Mouse (Mus musculus) hindbrain, embryonic 12.5 days (tissue): ENCODE data around the gene Otulin. TPM values are rescaled to one million over a fixed set of nuclear protein-coding genes. Genes with fewer than 3 reads are reported as not detected.

Experiments
- ATAC-seq: fragments of 200-750 bp; cut with Nextera tagmentation; 2 replicates; pipeline ENCODE4 v1.8.0; 2017; ENCODE audit warnings: moderate TSS enrichment; ENCODE audit not compliant: low FRiP score
- H3K27ac ChIP-seq: fragments of 300-500 bp; sonication (generic); 2 replicates; pipeline ENCODE4 v1.5.1; 2016; ENCODE audit warnings: mild to moderate bottlenecking
- H3K27me3 ChIP-seq: fragments of 300-500 bp; sonication (generic); 2 replicates; pipeline ENCODE4 v1.6.1; 2016; ENCODE audit warnings: mild to moderate bottlenecking
- H3K36me3 ChIP-seq: fragments of 300-500 bp; sonication (generic); 2 replicates; pipeline ENCODE4 v1.6.1; 2016; ENCODE audit warnings: mild to moderate bottlenecking
- H3K4me1 ChIP-seq: fragments of 300-500 bp; sonication (generic); 2 replicates; pipeline ENCODE4 v1.6.1; 2016
- H3K4me2 ChIP-seq: fragments of 300-500 bp; sonication (generic); replicated peaks from 2 replicates; pipeline ENCODE4 v1.6.1; 2016; ENCODE audit warnings: mild to moderate bottlenecking
- H3K4me3 ChIP-seq: fragments of 300-500 bp; sonication (generic); 2 replicates; pipeline ENCODE4 v1.5.1; 2016; ENCODE audit warnings: mild to moderate bottlenecking
- H3K9ac ChIP-seq: fragments of 300-500 bp; sonication (generic); 2 replicates; pipeline ENCODE4 v1.6.1; 2016; ENCODE audit warnings: mild to moderate bottlenecking, moderate library complexity
- H3K9me3 ChIP-seq: fragments of 300-500 bp; sonication (generic); replicated peaks from 2 replicates; pipeline ENCODE4 v1.6.1; 2016; ENCODE audit warnings: mild to moderate bottlenecking
- WGBS: fragments of 180-500 bp; shearing (Covaris S2); methylation state at CpG from one replicate; pipeline ENCODE4 v1.1.7; 2016; 5-methylcytosine and 5-hydroxymethylcytosine counted together
- polyA plus RNA-seq: library from polyadenylated mRNA; unstranded; fragments of >200 nt; fragmentation: Nextera tagmentation; extraction: Ambion mirVana; gene quantifications from 2 replicates; pipeline ENCODE4 v1.2.1, GENCODE M21; 2016

Gene Otulin
- polyA plus RNA-seq, result 29.7 TPM in 2 replicates

DNA sequence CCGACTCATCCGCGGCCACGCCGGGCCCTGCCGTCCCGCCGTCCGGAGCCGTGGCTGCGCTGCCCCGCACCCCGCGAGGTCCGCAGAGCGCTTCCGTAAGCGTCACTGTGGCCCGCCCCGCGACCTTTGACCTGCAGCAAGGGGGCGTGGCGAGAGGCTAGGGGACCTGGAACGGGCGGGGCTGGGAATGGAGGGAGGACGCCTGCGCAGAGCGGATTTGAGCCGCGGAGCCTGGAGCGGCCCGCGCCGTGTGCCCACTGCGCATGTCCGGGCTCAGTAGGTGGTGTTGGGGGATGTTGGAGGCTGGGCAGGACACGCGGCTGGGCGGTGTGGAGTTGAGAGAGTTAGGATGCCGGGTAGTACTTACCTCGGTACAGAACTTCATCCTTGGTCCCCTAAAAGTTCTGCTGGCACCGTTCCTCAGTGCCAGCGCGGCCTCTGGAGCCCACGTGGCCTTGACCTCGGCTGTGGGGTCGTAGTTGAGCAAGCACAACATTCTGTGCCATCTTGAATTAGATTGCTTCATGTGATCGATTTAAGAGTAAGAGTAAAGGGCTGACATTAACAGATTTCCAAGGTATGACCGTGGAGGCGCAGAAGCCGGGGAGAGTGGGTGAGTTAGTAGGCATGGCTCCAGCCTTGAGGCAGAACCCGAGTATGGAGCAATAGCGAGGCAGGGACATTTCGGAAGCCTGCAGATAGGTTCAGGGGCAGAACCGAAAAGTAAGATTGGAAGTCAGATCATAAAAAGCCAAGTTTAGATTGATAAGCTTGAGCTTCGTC lies at the start of gene Otulin:
TSS of gene Otulin (minus strand) at position 93 of the 783 bp plus-strand sequence.
- WGBS, result 6% methylated on average over 54 of the region's 56 CpGs
- Histone ChIP-seq H3K27me3 (no peaks in the 10 kb centered on the region), H3K9me3 (no peaks in the 10 kb centered on the region), H3K4me1 (peaks cover 17% of the 10 kb centered on the region), H3K36me3 (peaks cover 3% of the 10 kb centered on the region; the same call in 1 of the 2 replicates), H3K9ac (peak within 1 kb of the TSS; percentile 83), H3K27ac (peak within 1 kb of the TSS; percentile 52; the same call in 1 of the 2 replicates), H3K4me2 (peak within 1 kb of the TSS; percentile 82), H3K4me3 (peak within 1 kb of the TSS; percentile 89)
- peak; percentile 98 for ATAC-seq

DNA sequence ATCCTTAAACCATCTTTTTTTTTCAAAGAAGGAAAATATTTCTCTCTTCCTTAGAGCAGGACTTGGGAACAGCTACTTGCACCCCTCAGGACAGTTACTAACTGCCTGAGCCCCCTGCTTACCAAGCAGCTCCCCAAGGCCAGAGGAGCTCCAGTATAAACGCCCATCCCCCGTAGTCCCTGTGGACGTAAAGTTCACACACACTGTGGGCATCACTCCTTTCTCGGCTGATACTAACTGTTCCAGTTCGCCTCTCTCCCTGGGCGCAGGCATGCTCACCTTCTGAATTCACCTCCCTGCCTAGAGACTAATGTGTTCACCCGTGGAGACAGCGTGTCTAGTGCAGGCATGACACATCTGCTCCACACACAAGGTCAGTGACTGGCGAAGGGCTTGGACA lies 48.0 kb upstream of the Otulin start:
- no peaks in the 10 kb centered on the region for H3K9me3 ChIP-seq
- 85% methylated on average over 9 of the region's 9 CpGs for WGBS
- no peaks in the 10 kb centered on the region for H3K36me3 ChIP-seq
- H3K4me1 ChIP-seq, result peaks cover 8% of the 10 kb centered on the region; the same call in 1 of the 2 replicates
- no peak overlapping the region for H3K27ac ChIP-seq
- peaks cover 3% of the 10 kb centered on the region; the same call in 1 of the 2 replicates for H3K27me3 ChIP-seq
- no peak for ATAC-seq
- no peak overlapping the region for H3K9ac ChIP-seq
- no peak overlapping the region for H3K4me3 ChIP-seq
- H3K4me2 ChIP-seq, result no peak overlapping the region

DNA sequence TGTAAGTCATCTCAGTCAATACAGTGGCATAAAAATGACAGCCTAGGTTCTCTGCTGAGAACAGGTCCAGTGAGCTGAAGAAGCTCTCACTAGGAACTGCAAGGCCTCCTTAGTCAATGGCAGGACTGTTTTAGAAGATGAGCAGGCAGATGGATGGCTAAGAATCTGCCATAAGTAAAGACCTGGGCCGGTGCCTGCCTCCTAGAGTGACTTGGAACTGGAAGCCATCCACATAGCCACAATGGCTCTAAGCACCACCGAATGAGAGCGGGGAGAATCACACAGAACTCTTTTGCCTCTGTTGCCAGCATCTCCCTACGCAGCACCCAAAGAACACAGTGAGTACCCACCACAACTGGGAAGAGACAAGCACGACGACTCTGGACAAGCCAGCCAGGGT lies 47.3 kb upstream of the Otulin start:
- 86% methylated on average over 6 of the region's 6 CpGs for WGBS
- no peak overlapping the region for H3K4me3 ChIP-seq
- ATAC-seq, result no peak
- H3K36me3 ChIP-seq, result no peaks in the 10 kb centered on the region
- no peak overlapping the region for H3K9ac ChIP-seq
- peaks cover 3% of the 10 kb centered on the region; the same call in 1 of the 2 replicates for H3K27me3 ChIP-seq
- peaks cover 8% of the 10 kb centered on the region; the same call in 1 of the 2 replicates for H3K4me1 ChIP-seq
- H3K27ac ChIP-seq, result no peak overlapping the region
- H3K4me2 ChIP-seq, result no peak overlapping the region
- H3K9me3 ChIP-seq, result no peaks in the 10 kb centered on the region

DNA sequence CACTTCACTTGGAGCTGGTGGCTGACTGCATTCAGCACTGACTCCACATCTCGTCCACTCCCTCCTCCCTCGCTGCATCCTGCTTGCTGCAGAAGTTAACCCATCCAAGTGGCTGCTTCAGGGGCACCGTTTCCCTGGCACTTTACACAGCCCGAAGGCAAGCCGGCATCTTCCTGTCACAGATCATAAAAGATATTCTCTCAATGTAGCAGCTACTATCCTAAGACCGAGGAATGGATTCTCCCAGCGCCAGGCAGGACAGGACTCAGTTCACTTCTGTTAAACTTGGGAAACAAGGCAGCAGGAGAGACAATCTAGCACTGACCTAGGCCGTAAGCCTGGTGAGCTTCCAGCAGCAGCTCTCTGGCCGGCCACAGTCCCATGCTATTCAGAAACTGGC lies 45.7 kb upstream of the Otulin start:
- H3K27ac ChIP-seq, result no peak overlapping the region
- no peak overlapping the region for H3K9ac ChIP-seq
- no peak overlapping the region for H3K4me2 ChIP-seq
- 63% methylated on average over 9 of the region's 9 CpGs for WGBS
- ATAC-seq, result no peak
- H3K36me3 ChIP-seq, result no peaks in the 10 kb centered on the region
- no peaks in the 10 kb centered on the region for H3K9me3 ChIP-seq
- H3K4me1 ChIP-seq, result peaks cover 11% of the 10 kb centered on the region; the same call in 1 of the 2 replicates
- peaks cover 3% of the 10 kb centered on the region; the same call in 1 of the 2 replicates for H3K27me3 ChIP-seq
- no peak overlapping the region for H3K4me3 ChIP-seq

DNA sequence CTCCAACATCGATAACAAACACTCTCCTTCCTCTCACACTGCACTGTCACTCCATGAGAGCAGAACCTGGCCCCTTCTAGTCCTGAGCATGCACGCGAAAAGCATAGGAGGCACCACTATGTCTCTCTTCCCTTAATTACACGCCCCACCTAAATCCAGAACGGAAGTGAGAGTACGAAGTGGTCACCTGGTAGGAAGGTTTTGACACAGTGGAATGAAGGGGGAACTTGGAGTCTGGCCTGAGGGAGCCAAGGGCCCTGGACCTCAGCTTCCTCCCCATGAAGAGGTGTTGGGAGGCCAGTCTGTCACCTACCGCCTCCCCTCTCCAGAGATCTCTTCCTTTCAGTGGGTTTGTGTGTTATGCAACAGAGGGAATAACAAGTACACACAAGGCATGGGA lies 44.6 kb upstream of the Otulin start:
- no peak overlapping the region for H3K27ac ChIP-seq
- H3K4me1 ChIP-seq, result peaks cover 6% of the 10 kb centered on the region; the same call in 1 of the 2 replicates
- H3K27me3 ChIP-seq, result peaks cover 3% of the 10 kb centered on the region; the same call in 1 of the 2 replicates
- H3K9ac ChIP-seq, result no peak overlapping the region
- no peaks in the 10 kb centered on the region for H3K36me3 ChIP-seq
- no peaks in the 10 kb centered on the region for H3K9me3 ChIP-seq
- no peak overlapping the region for H3K4me2 ChIP-seq
- 95% methylated on average over 7 of the region's 7 CpGs for WGBS
- no peak overlapping the region for H3K4me3 ChIP-seq
- no peak for ATAC-seq

- Histone ChIP-seq H3K4me1 (peaks cover 6% of the 10 kb centered on the region; the same call in 1 of the 2 replicates), H3K36me3 (no peaks in the 10 kb centered on the region), H3K4me2 (no peak overlapping the region), H3K27ac (no peak overlapping the region), H3K9me3 (no peaks in the 10 kb centered on the region), H3K27me3 (no peaks in the 10 kb centered on the region), H3K4me3 (no peak overlapping the region), H3K9ac (no peak overlapping the region)
- WGBS, result 84% methylated on average over 6 of the region's 6 CpGs
- ATAC-seq, result no peak
Measured at GRCm38 (mm10) chr15:27674041-27674440, 43.5 kb upstream of the Otulin start.

DNA sequence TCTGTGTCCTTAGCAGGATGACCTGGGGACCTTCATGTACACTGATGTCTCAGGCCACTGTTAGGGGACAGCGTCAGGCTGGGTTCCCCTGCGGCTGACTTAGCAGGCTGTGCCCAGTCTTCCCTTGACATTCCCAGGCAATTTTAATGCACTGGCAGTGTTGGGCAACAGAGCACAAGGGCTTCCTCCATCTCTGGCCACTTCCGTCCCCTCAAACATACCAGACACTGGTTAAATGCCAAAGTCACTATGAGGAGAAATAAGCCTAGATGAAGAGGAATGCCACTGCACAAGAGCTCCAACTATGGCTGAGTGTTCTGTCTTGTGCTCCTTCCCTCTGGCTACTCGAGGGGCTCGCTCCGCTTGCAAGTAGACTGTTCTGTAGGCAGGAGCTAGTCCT lies 42.7 kb upstream of the Otulin start:
- no peak for ATAC-seq
- H3K9me3 ChIP-seq, result no peaks in the 10 kb centered on the region
- no peak overlapping the region for H3K27ac ChIP-seq
- no peak overlapping the region for H3K4me3 ChIP-seq
- H3K36me3 ChIP-seq, result no peaks in the 10 kb centered on the region
- H3K27me3 ChIP-seq, result no peaks in the 10 kb centered on the region
- peaks cover 6% of the 10 kb centered on the region; the same call in 1 of the 2 replicates for H3K4me1 ChIP-seq
- H3K4me2 ChIP-seq, result no peak overlapping the region
- 92% methylated on average over 6 of the region's 6 CpGs for WGBS
- no peak overlapping the region for H3K9ac ChIP-seq

DNA sequence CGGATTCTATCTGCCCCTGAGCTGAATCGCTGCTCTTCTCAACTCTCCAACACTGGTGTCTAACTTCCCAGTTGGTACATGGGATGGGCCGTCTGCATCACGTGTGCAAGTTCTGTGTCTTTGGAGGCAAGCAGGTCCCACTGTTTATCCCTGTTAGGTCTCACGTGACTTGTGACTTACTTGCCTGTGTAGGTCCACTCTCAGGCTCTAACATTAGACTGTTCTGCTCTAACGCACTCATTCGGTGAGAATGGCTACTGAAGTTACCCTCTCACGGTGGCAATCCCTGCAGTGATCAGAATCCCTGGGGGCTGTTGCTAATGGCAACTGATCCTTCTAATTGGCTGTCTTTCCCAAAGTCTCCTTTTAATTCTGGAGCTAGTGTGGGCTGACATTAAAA lies 41.8 kb upstream of the Otulin start:
- H3K36me3 ChIP-seq, result no peaks in the 10 kb centered on the region
- H3K27me3 ChIP-seq, result no peaks in the 10 kb centered on the region
- no peak overlapping the region for H3K27ac ChIP-seq
- no peak overlapping the region for H3K4me2 ChIP-seq
- H3K9me3 ChIP-seq, result no peaks in the 10 kb centered on the region
- WGBS, result 57% methylated on average over 8 of the region's 8 CpGs
- no peak overlapping the region for H3K4me3 ChIP-seq
- H3K9ac ChIP-seq, result no peak overlapping the region
- peaks cover 6% of the 10 kb centered on the region; the same call in 1 of the 2 replicates for H3K4me1 ChIP-seq
- no peak for ATAC-seq

GRCm38 (mm10) chr15:27671612-27672245 lies 41.2 kb upstream of the Otulin start:
- Histone ChIP-seq H3K27me3 (no peaks in the 10 kb centered on the region), H3K4me1 (peaks cover 5% of the 10 kb centered on the region; the same call in 1 of the 2 replicates), H3K4me3 (no peak overlapping the region), H3K9me3 (no peaks in the 10 kb centered on the region), H3K36me3 (no peaks in the 10 kb centered on the region), H3K27ac (no peak overlapping the region), H3K9ac (no peak overlapping the region), H3K4me2 (no peak overlapping the region)
- 93% methylated on average over 10 of the region's 10 CpGs for WGBS
- ATAC-seq, result no peak

DNA sequence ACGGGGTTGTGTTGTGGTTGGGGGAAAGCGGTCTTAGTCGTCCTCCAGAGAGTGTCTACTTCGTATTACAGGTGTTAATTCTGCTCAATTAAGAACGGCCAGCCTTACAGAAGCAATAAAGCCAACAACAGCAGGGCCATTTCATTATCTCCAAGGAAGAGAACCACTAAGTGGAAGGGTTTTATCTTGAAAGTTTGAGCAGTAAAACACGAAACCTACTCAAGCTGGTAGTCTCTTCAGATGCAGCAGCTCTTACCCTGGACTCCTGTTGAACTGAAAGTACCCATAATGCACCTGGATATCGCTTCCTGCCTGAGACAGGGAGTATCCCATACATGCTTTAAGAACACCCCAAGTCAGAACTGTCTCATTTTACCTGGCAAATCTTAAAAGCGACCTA lies 40.2 kb upstream of the Otulin start:
- 90% methylated on average over 8 of the region's 8 CpGs for WGBS
- H3K4me2 ChIP-seq, result no peak overlapping the region
- H3K27ac ChIP-seq, result no peak overlapping the region
- no peak overlapping the region for H3K4me3 ChIP-seq
- no peaks in the 10 kb centered on the region for H3K27me3 ChIP-seq
- H3K9ac ChIP-seq, result no peak overlapping the region
- no peaks in the 10 kb centered on the region for H3K9me3 ChIP-seq
- H3K36me3 ChIP-seq, result no peaks in the 10 kb centered on the region
- no peak for ATAC-seq
- 0 out of 2 replicates have a peak, but pooled peaks cover 3% of the 10 kb centered on the region for H3K4me1 ChIP-seq

DNA sequence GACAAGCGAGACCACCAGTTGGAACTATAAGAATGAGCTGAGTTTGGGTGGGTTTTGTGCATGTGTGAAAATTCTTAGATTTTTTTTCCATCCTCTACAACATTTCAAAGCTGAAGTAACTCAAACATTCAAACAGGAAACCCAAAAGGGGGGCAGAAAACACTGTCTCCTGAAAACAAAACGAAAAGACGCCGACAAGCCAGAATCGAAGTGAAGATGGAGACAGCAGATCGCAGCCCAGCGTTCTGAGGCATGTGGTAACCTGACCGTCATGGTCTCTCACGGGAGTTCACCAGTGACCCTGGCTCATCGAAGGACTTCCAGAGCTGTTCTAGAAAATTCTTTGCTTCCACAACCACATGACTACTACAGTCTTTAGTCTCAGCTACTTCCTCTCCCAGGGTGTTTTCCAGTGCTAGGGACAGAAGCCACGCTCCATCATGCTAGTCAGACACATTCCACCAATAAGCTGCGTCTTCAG lies 39.5 kb upstream of the Otulin start:
- WGBS, result 84% methylated on average over 12 of the region's 12 CpGs
- Histone ChIP-seq H3K4me1 (peaks cover 8% of the 10 kb centered on the region; the same call in 1 of the 2 replicates), H3K27me3 (no peaks in the 10 kb centered on the region), H3K4me2 (no peak overlapping the region), H3K36me3 (no peaks in the 10 kb centered on the region), H3K9ac (no peak overlapping the region), H3K9me3 (no peaks in the 10 kb centered on the region), H3K4me3 (no peak overlapping the region), H3K27ac (no peak overlapping the region)
- ATAC-seq, result no peak

GRCm38 (mm10) chr15:27669276-27669675 lies 38.8 kb upstream of the Otulin start:
- no peaks in the 10 kb centered on the region for H3K9me3 ChIP-seq
- ATAC-seq, result no peak
- no peak overlapping the region for H3K27ac ChIP-seq
- H3K4me1 ChIP-seq, result peaks cover 8% of the 10 kb centered on the region; the same call in 1 of the 2 replicates
- H3K27me3 ChIP-seq, result no peaks in the 10 kb centered on the region
- H3K36me3 ChIP-seq, result no peaks in the 10 kb centered on the region
- no peak overlapping the region for H3K4me2 ChIP-seq
- H3K9ac ChIP-seq, result no peak overlapping the region
- 70% methylated on average over 4 of the region's 4 CpGs for WGBS
- H3K4me3 ChIP-seq, result no peak overlapping the region
